Mouse (Mus musculus) bone marrow, adult 2 months (tissue): ENCODE measurements at regions not wholly inside any gene's neighbourhood (a gene's known extent, or its start where the extent isn't known, plus 50 kb on each side); places are given as distances from the start of the nearest gene placed in this dataset.

Experiments used
- CTCF ChIP-seq: fragments of 200-500 bp; IDR thresholded peaks from 2 replicates; pipeline ENCODE4 v1.5.1; 2011; ENCODE audit warnings: low read length, control low read depth; ENCODE audit not compliant: control insufficient read depth, insufficient read depth
- POLR2A ChIP-seq: fragments of 200-500 bp; IDR thresholded peaks from 2 replicates; pipeline ENCODE4 v1.6.1; 2011; ENCODE audit warnings: low read depth, mild to moderate bottlenecking, control low read depth, low read length, borderline replicate concordance; ENCODE audit not compliant: control insufficient read depth

DNA sequence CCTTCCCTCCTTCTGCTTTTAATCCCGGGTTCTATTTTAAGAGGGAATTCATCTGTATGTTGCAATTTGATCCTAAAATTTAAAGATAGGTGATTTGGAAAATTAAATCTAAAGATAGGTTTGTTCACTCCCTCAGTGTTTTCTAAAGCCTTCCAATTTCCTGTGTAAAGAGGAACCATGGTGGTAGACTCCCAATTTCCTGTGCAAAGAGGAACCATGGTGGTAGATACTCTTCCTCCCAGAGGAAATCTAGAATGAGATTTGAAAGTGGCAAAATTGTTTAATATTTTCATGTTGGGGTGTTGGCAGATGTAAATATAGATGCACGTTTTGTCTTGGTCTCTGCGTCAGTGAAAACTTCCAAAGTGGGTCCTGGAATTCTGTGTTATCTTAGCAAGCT, 75.5 kb upstream of the Fermt1 start:
- TF ChIP-seq CTCF (no peak), POLR2A (no peak)
